Mouse (Mus musculus): Measurements from ENCODE around the gene Serhl. TPM values are rescaled to one million over a fixed set of nuclear protein-coding genes. Genes with fewer than 3 reads are reported as not detected.

The Serhl gene
- total and polyA plus RNA-seq, 3 experiments, result 52.0 to 123 (median 59.5) TPM

- dilution Hi-C loops (cut with MboI; ENCODE audit: extremely low pct_ligation_motif_present, extremely low pct_unique_long_range_greater_than_20kb, low sequenced_read_pairs), result no loop called here
- peaks cover 7% of the 10 kb centered on the region for H3K9me3 ChIP-seq (replicated peaks; ENCODE audit: low read length)
- in situ Hi-C loops (cut with MboI; ENCODE audit: low pct_ligation_motif_present, low pct_unique_long_range_greater_than_20kb, low sequenced_read_pairs), result no loop called here
- H3K4me2 ChIP-seq (ENCODE audit: insufficient read depth, low read depth, poor library complexity, severe bottlenecking), result no peak overlapping the region
- H3K36me3 ChIP-seq (replicated peaks in 1 of 2; ENCODE audit: control insufficient read depth in 1 of 2, insufficient read depth in 1 of 2, low read length in 1 of 2), result no peaks in the 10 kb centered on the region
- no peak for DNase-seq (ENCODE audit: extremely low read depth)
- no peaks in the 10 kb centered on the region for H3K27me3 ChIP-seq (replicated peaks)
- H3K27ac ChIP-seq (ENCODE audit: insufficient read depth, low read depth), result no peak overlapping the region
- no peaks in the 10 kb centered on the region for H3K79me2 ChIP-seq (replicated peaks; ENCODE audit: control insufficient read depth, extremely low read depth, insufficient read depth, poor library complexity, severe bottlenecking)
- TF ChIP-seq ZMIZ1 (IDR thresholded peaks at IDR 0.05; ENCODE audit: low read depth, low read length), result no peak
- no peak for TF ChIP-seq MYC (IDR thresholded peaks at IDR 0.05; ENCODE audit: low read depth, low read length)
- no peak for TF ChIP-seq ETS1 (conservative IDR thresholded peaks at IDR 0.05; ENCODE audit: low read depth, low read length)
- TF ChIP-seq RAD21 (IDR thresholded peaks at IDR 0.05; ENCODE audit: low read depth, low read length), result peak; percentile 44
- peak; percentile 33 to 45; a peak in 3 of 4 replicates for TF ChIP-seq CTCF (conservative IDR thresholded peaks at IDR 0.05 in 1 of 2, IDR thresholded peaks at IDR 0.05 in 1 of 2; ENCODE audit: low read depth in 2 of 2, low read length in 2 of 2)
- no peak for TF ChIP-seq MAX (IDR thresholded peaks at IDR 0.05; ENCODE audit: low read length)
- no peak overlapping the region for H3K4me3 ChIP-seq (replicated peaks in 1 of 3; ENCODE audit: low read depth in 2 of 3, low read length in 2 of 3, poor library complexity in 1 of 3)
- no peak overlapping the region for H3K9ac ChIP-seq (ENCODE audit: insufficient read depth, low read depth)
- H3K4me1 ChIP-seq (ENCODE audit: control insufficient read depth in 1 of 2, insufficient read depth in 2 of 2), result peaks cover 3 to 13% of the 10 kb centered on the region in 2 experiments
Measured at GRCm38 (mm10) chr15:83071752-83072151, 17.6 kb upstream of the Serhl start.

GRCm38 (mm10) chr15:83074179-83074578 is 15.1 kb upstream of the Serhl start:
- Histone ChIP-seq H3K9ac (ENCODE audit: insufficient read depth, low read depth) (no peak overlapping the region), H3K27me3 (replicated peaks) (no peaks in the 10 kb centered on the region), H3K79me2 (replicated peaks; ENCODE audit: control insufficient read depth, extremely low read depth, insufficient read depth, poor library complexity, severe bottlenecking) (no peaks in the 10 kb centered on the region), H3K36me3 (replicated peaks in 1 of 2; ENCODE audit: control insufficient read depth in 1 of 2, insufficient read depth in 1 of 2, low read length in 1 of 2) (no peaks in the 10 kb centered on the region), H3K4me3 (replicated peaks in 1 of 3; ENCODE audit: low read depth in 2 of 3, low read length in 2 of 3, poor library complexity in 1 of 3) (no peak overlapping the region), H3K9me3 (replicated peaks; ENCODE audit: low read length) (peaks cover 8% of the 10 kb centered on the region), H3K4me1 (ENCODE audit: control insufficient read depth in 1 of 2, insufficient read depth in 2 of 2) (peaks cover 3 to 24% of the 10 kb centered on the region in 2 experiments), H3K4me2 (ENCODE audit: insufficient read depth, low read depth, poor library complexity, severe bottlenecking) (no peak overlapping the region), H3K27ac (ENCODE audit: insufficient read depth, low read depth) (no peak overlapping the region)
- in situ Hi-C loops (cut with MboI; ENCODE audit: low pct_ligation_motif_present, low pct_unique_long_range_greater_than_20kb, low sequenced_read_pairs) (no loop called here), dilution Hi-C loops (cut with MboI; ENCODE audit: extremely low pct_ligation_motif_present, extremely low pct_unique_long_range_greater_than_20kb, low sequenced_read_pairs) (no loop called here)
- no peak for DNase-seq (ENCODE audit: extremely low read depth)
- TF ChIP-seq POLR2A (IDR thresholded peaks at IDR 0.05; ENCODE audit: low read depth, low read length) (no peak), PAX5 (IDR thresholded peaks at IDR 0.05; ENCODE audit: low read length) (no peak), RCOR1 (conservative IDR thresholded peaks at IDR 0.05; ENCODE audit: low read depth, low read length) (no peak), USF1 (IDR thresholded peaks at IDR 0.05; ENCODE audit: low read depth, low read length) (no peak), HCFC1 (IDR thresholded peaks at IDR 0.05; ENCODE audit: low read depth, low read length) (no peak), NRF1 (IDR thresholded peaks at IDR 0.05; ENCODE audit: low read depth, low read length) (no peak), KAT2A (IDR thresholded peaks at IDR 0.05; ENCODE audit: insufficient replicate concordance, low read length) (no peak), ZKSCAN1 (IDR thresholded peaks at IDR 0.05; ENCODE audit: borderline replicate concordance, low read depth, low read length) (no peak), IRF4 (IDR thresholded peaks at IDR 0.05; ENCODE audit: low read depth, low read length) (no peak), MAFK (IDR thresholded peaks at IDR 0.05; ENCODE audit: insufficient replicate concordance, low read length) (no peak), MYC (IDR thresholded peaks at IDR 0.05; ENCODE audit: low read depth, low read length) (no peak), ZMIZ1 (IDR thresholded peaks at IDR 0.05; ENCODE audit: low read depth, low read length) (no peak), RAD21 (IDR thresholded peaks at IDR 0.05; ENCODE audit: low read depth, low read length) (no peak), USF2 (conservative IDR thresholded peaks at IDR 0.05; ENCODE audit: low read depth, low read length) (no peak), JUN (IDR thresholded peaks at IDR 0.05; ENCODE audit: insufficient read depth, low read depth, low read length) (no peak), GABPA (IDR thresholded peaks at IDR 0.05; ENCODE audit: insufficient replicate concordance, low read depth, low read length) (no peak), SIN3A (IDR thresholded peaks at IDR 0.05; ENCODE audit: low read length) (no peak)

Data from CH12.LX (cell line).